Mouse (Mus musculus) large intestine, adult 2 months (tissue): Measurements from ENCODE around the gene Zfp367. TPM values are rescaled to one million over a fixed set of nuclear protein-coding genes. Genes with fewer than 3 reads are reported as not detected.

Source experiments
- DNase-seq: peaks from one replicate; pipeline ENCODE4 v3.0.0-alpha.2; 2012; ENCODE audit warnings: low read depth, low spot score
- WGBS: fragments of 180-500 bp; shearing (Covaris S2); methylation state at CpG from one replicate; pipeline ENCODE4 v1.1.7; 2018; 5-methylcytosine and 5-hydroxymethylcytosine counted together
- polyA plus RNA-seq: library from polyadenylated mRNA; depleted of rRNA; stranded (reverse); fragments of >200 nt; gene quantifications from 2 replicates; pipeline ENCODE4 v1.2.3, GENCODE M21; 2012; rRNA removed

Zfp367 gene
- 8.1 and 9.2 TPM in 2 replicates for polyA plus RNA-seq

GRCm38 (mm10) chr13:64153083-64153682 lies at the start of gene Zfp367:
Gene Zfp367, minus strand, starts transcription at chr13:64153202.
- WGBS = under 1% methylated on average over 56 of the region's 56 CpGs
- DNase-seq = peak; percentile 93

DNA sequence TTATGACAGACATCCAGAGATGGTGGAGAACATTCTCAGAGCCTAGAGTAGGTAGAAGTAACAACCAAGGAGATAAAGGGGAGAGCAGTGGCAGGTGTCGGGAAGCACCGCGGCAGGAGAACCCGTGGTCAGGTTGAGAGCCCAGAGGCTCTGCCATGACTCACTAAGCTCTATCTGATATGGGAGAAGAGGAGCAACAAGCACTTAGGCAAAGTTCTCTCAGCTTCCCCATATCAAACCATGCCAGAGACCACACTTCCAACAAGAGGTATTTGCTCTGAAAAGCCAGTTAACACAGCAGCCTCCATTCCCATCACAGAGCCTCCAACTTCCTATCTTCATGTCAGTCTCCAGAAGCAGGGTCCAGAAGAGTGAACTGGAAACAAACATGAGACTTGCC lies 47.9 kb upstream of the Zfp367 start:
- DNase-seq = no peak
- WGBS = 96% methylated on average over 4 of the region's 4 CpGs

- DNase-seq = no peak
- WGBS = 84% methylated on average over 4 of the region's 4 CpGs
These were observed 45.3 kb upstream of the Zfp367 start for GRCm38 (mm10) chr13:64198310-64198709.

GRCm38 (mm10) chr13:64197899-64198298 lies 44.9 kb upstream of the Zfp367 start:
- 42% methylated on average over 6 of the region's 6 CpGs for WGBS
- DNase-seq = no peak

GRCm38 (mm10) chr13:64187065-64187464 lies 34.1 kb upstream of the Zfp367 start:
- no peak for DNase-seq

GRCm38 (mm10) chr13:64186516-64186915 lies 33.5 kb upstream of the Zfp367 start:
- DNase-seq = no peak
- 93% methylated on average over 4 of the region's 4 CpGs for WGBS

DNA sequence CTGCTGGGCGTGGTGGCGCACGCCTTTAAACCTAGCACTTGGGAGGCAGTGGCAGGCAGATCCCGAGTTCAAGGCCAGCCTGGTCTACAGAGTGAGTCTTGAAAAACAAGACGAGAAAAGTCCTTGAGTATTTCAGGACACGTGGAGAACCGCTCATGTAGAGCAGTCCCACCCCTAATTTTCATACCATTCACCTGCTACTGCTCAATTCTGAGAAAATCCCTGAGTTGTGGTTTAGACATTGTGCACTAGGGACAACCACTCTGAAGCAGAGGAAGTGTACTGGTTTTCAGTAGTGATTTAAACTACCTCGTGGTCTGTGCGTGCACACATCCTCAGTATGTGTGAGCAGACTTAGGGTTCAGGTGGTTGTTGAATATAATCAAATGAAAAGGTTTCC lies 32.6 kb upstream of the Zfp367 start:
- DNase-seq = no peak
- WGBS = 83% methylated on average over 9 of the region's 9 CpGs

GRCm38 (mm10) chr13:64185176-64185575 lies 32.2 kb upstream of the Zfp367 start:
- no peak for DNase-seq
- WGBS = 52% methylated on average over 7 of the region's 7 CpGs

GRCm38 (mm10) chr13:64184361-64184760 lies 31.4 kb upstream of the Zfp367 start:
- no peak for DNase-seq
- 85% methylated on average over 10 of the region's 10 CpGs for WGBS

DNA sequence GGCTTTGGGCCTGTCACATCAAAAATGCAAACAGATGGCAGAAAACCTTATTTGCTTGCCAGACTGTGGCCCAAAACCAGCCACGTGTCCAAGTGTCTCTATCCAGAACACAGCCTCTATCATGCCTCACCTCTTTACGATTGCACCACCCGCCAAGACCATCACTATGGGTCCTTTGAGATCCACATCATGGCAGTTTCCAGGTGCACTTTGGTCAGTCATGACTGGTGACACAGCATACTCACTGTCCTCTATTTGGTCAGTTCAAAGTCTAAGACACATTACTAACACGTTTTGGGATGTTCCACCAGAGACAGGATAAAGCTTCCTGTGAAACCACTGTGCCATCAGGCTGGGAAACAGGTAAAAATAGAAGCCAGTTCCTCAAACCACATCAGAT lies 30.6 kb upstream of the Zfp367 start:
- DNase-seq = no peak
- WGBS = 43% methylated on average over 4 of the region's 4 CpGs

GRCm38 (mm10) chr13:64182091-64182490 lies 29.1 kb upstream of the Zfp367 start:
- 74% methylated on average over 2 of the region's 2 CpGs for WGBS
- no peak for DNase-seq

GRCm38 (mm10) chr13:64180888-64181287 lies 27.9 kb upstream of the Zfp367 start:
- DNase-seq = no peak
- WGBS = 67% methylated on average over 3 of the region's 3 CpGs

- DNase-seq = no peak
- WGBS = 91% methylated on average over 4 of the region's 4 CpGs
These were observed 27.3 kb upstream of the Zfp367 start for GRCm38 (mm10) chr13:64180300-64180699.

DNA sequence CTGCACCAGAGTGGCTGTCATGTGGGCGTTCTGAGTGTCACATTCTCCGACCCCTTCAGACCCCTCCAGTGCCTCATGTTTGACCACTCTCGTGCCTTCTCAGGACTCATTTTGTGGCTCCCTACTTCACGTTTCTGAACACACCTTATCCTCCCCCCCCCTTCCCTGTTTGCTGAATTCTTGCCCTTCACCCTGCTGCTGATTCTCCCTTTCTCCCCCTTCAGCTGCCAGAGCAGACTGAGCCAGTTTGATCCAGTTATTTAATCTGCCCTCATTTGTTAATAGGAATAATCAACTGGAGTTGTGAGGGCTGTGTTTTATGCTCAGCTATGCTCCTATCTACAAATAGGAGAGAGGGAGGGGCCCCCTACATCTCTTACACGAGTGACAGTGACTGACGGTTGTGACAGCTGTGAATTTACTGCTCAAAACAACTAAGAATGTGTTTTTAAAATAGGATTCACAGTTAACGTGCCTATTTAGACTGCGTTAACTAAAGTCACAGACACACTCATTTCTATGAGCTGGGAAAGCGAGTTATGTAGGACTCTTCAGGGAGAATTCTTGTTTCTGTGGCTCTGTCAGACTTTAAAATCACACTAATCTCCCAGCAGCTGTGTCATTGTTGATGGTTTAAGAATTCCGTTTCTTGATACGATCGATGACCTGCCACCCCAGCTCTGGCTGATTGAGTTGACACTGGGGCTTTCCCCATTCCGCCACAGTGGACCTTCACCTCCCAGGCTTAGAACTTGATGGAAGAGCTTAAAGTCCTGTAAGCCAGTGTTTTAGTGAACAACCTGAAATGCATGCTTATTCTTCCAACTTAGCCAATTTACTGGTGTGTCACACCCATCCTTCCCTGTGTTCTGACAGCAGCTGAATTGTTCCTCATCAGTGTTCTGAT lies 26.0 kb upstream of the Zfp367 start:
- 86% methylated on average over 13 of the region's 13 CpGs for WGBS
- no peak for DNase-seq

DNA sequence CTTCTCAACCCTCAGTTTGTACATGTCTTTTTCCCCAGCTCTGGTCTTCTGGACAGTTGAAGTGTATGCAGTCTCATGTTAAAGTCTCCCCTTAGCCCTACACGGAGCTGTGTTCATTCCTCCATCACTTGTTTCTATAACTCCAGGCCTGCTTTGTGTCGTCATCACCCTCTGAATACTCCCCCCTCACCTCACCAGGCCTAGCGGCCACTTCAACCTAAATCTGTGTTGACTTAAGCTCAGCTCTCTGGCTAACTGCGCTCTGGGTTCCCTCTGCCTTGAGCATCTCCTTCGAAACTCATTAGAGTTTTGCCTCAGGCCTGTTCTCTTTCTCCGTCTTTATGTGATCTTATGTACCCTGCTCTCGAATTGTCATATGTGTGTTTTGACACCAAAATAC lies 25.0 kb upstream of the Zfp367 start:
- no peak for DNase-seq
- WGBS = 89% methylated on average over 7 of the region's 7 CpGs

- DNase-seq = no peak
- 98% methylated on average over 25 of the region's 25 CpGs for WGBS
These were observed 16.7 kb upstream of the Zfp367 start for GRCm38 (mm10) chr13:64169746-64170145.

GRCm38 (mm10) chr13:64163147-64163715 lies 10.2 kb upstream of the Zfp367 start:
- 74% methylated on average over 13 of the region's 13 CpGs for WGBS
- no peak for DNase-seq

GRCm38 (mm10) chr13:64162626-64163025 lies 9.6 kb upstream of the Zfp367 start:
- no peak for DNase-seq
- WGBS = 5% methylated on average over 14 of the region's 14 CpGs

GRCm38 (mm10) chr13:64161916-64162611 lies 9.1 kb upstream of the Zfp367 start:
- DNase-seq = no peak
- under 1% methylated on average over 71 of the region's 71 CpGs for WGBS

- peak; percentile 83 for DNase-seq
- WGBS = under 1% methylated on average over 30 of the region's 31 CpGs
These were observed 8.5 kb upstream of the Zfp367 start, which contains the start of gene Habp4 for GRCm38 (mm10) chr13:64161548-64161915. Gene Habp4, plus strand, starts transcription at chr13:64161824.
